Mouse (Mus musculus): Measurements from ENCODE around the gene Lipk.

DNA sequence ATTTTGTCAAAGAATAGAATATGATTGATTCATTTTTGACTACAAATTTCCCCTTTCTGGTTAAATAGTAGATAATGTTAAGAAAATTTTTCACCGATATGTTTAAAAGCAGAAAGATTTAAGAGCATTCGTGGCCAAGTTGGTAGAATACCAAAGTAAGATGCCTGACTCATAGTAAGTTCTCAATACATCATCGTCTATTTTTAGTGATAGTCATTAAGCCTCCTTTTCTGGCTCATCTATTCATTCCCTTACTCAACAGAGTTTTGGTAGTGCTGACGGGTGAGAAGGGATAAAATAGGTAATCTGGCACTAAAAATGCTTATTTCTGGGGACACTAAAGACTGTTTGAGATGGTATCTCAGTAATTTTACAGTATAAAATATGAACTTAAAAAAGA is 56.0 kb downstream of the Lipk start:
- no peak for TF ChIP-seq CTCF (IDR thresholded peaks at IDR 0.05; ENCODE audit: extremely low read depth, insufficient read length, insufficient replicate concordance, low read depth, low read length)
- no peak for TF ChIP-seq POLR2A (IDR thresholded peaks at IDR 0.05; ENCODE audit: low read depth, low read length)

Measured in small intestine, adult 2 months (tissue).